Mouse (Mus musculus): ENCODE data around the gene Wdfy3. TPM values are rescaled to one million over a fixed set of nuclear protein-coding genes. Genes with fewer than 3 reads are reported as not detected.

Gene Wdfy3
- polyA plus RNA-seq, 1 experiment from 2014 or later = 4.4 TPM

- TF ChIP-seq CTCF (IDR thresholded peaks at IDR 0.05; ENCODE audit: low read depth) (no peak), EP300 (IDR thresholded peaks at IDR 0.05; ENCODE audit: low read depth) (no peak)
- Histone ChIP-seq H3K36me3 (replicated peaks; ENCODE audit: insufficient read depth, low read length) (no peaks in the 10 kb centered on the region), H3K4me1 (ENCODE audit: insufficient read depth) (no peaks in the 10 kb centered on the region), H3K4me3 (ENCODE audit: low read depth, low read length) (no peak overlapping the region), H3K27ac (ENCODE audit: low read depth) (no peak overlapping the region), H3K9me3 (ENCODE audit: low read length) (no peaks in the 10 kb centered on the region), H3K9ac (replicated peaks) (no peak overlapping the region), H3K4me2 (ENCODE audit: low read depth, low read length) (no peak overlapping the region), H3K27me3 (ENCODE audit: insufficient read depth, low read length) (no peaks in the 10 kb centered on the region)
- DNase-seq (no peak), ATAC-seq (no peak)
- 37% methylated on average over 4 of the region's 4 CpGs for WGBS (ENCODE audit: insufficient replicate concordance)
Observed at GRCm38 (mm10) chr5:101792665-101793064, 277.1 kb downstream of the Wdfy3 start.

- Histone ChIP-seq H3K4me2 (ENCODE audit: low read depth, low read length) (no peak overlapping the region), H3K27me3 (ENCODE audit: insufficient read depth, low read length) (no peaks in the 10 kb centered on the region), H3K4me3 (ENCODE audit: low read depth, low read length) (no peak overlapping the region), H3K9me3 (ENCODE audit: low read length) (no peaks in the 10 kb centered on the region), H3K9ac (replicated peaks) (no peak overlapping the region), H3K4me1 (ENCODE audit: insufficient read depth) (peaks cover 2% of the 10 kb centered on the region; the same call in 1 of the 2 replicates), H3K36me3 (replicated peaks; ENCODE audit: insufficient read depth, low read length) (no peaks in the 10 kb centered on the region), H3K27ac (ENCODE audit: low read depth) (no peak overlapping the region)
- DNase-seq (no peak), ATAC-seq (no peak)
- TF ChIP-seq CTCF (IDR thresholded peaks at IDR 0.05; ENCODE audit: low read depth) (no peak), EP300 (IDR thresholded peaks at IDR 0.05; ENCODE audit: low read depth) (no peak)
- WGBS (ENCODE audit: insufficient replicate concordance) = 56% methylated on average over 4 of the region's 5 CpGs
Observed at GRCm38 (mm10) chr5:101790560-101790959, 279.2 kb downstream of the Wdfy3 start.

GRCm38 (mm10) chr5:101789770-101790169 lies 280.0 kb downstream of the Wdfy3 start:
- TF ChIP-seq EP300 (IDR thresholded peaks at IDR 0.05; ENCODE audit: low read depth) (no peak), CTCF (IDR thresholded peaks at IDR 0.05; ENCODE audit: low read depth) (no peak)
- H3K4me3 ChIP-seq (ENCODE audit: low read depth, low read length) = no peak overlapping the region
- DNase-seq (no peak), ATAC-seq (no peak)
- H3K27me3 ChIP-seq (ENCODE audit: insufficient read depth, low read length) = no peaks in the 10 kb centered on the region
- H3K4me1 ChIP-seq (ENCODE audit: insufficient read depth) = peaks cover 2% of the 10 kb centered on the region; the same call in 1 of the 2 replicates
- no peak overlapping the region for H3K9ac ChIP-seq (replicated peaks)
- no peaks in the 10 kb centered on the region for H3K9me3 ChIP-seq (ENCODE audit: low read length)
- H3K4me2 ChIP-seq (ENCODE audit: low read depth, low read length) = no peak overlapping the region
- H3K36me3 ChIP-seq (replicated peaks; ENCODE audit: insufficient read depth, low read length) = no peaks in the 10 kb centered on the region
- no peak overlapping the region for H3K27ac ChIP-seq (ENCODE audit: low read depth)

- Histone ChIP-seq H3K9me3 (ENCODE audit: low read length) (no peaks in the 10 kb centered on the region), H3K36me3 (replicated peaks; ENCODE audit: insufficient read depth, low read length) (no peaks in the 10 kb centered on the region), H3K4me2 (ENCODE audit: low read depth, low read length) (no peak overlapping the region), H3K4me1 (ENCODE audit: insufficient read depth) (peaks cover 2% of the 10 kb centered on the region; the same call in 1 of the 2 replicates), H3K4me3 (ENCODE audit: low read depth, low read length) (no peak overlapping the region), H3K27me3 (ENCODE audit: insufficient read depth, low read length) (no peaks in the 10 kb centered on the region), H3K27ac (ENCODE audit: low read depth) (no peak overlapping the region), H3K9ac (replicated peaks) (no peak overlapping the region)
- TF ChIP-seq CTCF (IDR thresholded peaks at IDR 0.05; ENCODE audit: low read depth) (no peak), EP300 (IDR thresholded peaks at IDR 0.05; ENCODE audit: low read depth) (no peak)
- whole genome bisulfite sequencing (ENCODE audit: insufficient replicate concordance) = 20% methylated on average over 4 of the region's 4 CpGs
- DNase-seq (no peak), ATAC-seq (peak; percentile 25; the same call in 1 of the 2 replicates)
Observed at GRCm38 (mm10) chr5:101785921-101786614, 283.7 kb downstream of the Wdfy3 start.

- no peak for ATAC-seq
Observed at GRCm38 (mm10) chr5:101784787-101785186, 284.9 kb downstream of the Wdfy3 start.

GRCm38 (mm10) chr5:101784328-101784727 lies 285.4 kb downstream of the Wdfy3 start:
- Histone ChIP-seq H3K27me3 (ENCODE audit: insufficient read depth, low read length) (no peaks in the 10 kb centered on the region), H3K27ac (ENCODE audit: low read depth) (no peak overlapping the region), H3K9ac (replicated peaks) (no peak overlapping the region), H3K4me1 (ENCODE audit: insufficient read depth) (peaks cover 2% of the 10 kb centered on the region; the same call in 1 of the 2 replicates), H3K4me3 (ENCODE audit: low read depth, low read length) (no peak overlapping the region), H3K4me2 (ENCODE audit: low read depth, low read length) (no peak overlapping the region), H3K9me3 (ENCODE audit: low read length) (no peaks in the 10 kb centered on the region), H3K36me3 (replicated peaks; ENCODE audit: insufficient read depth, low read length) (no peaks in the 10 kb centered on the region)
- 64% methylated on average over 3 of the region's 3 CpGs for WGBS (ENCODE audit: insufficient replicate concordance)
- DNase-seq (no peak), ATAC-seq (no peak)
- TF ChIP-seq CTCF (IDR thresholded peaks at IDR 0.05; ENCODE audit: low read depth) = no peak
- no peak for TF ChIP-seq EP300 (IDR thresholded peaks at IDR 0.05; ENCODE audit: low read depth)

More at GRCm38 (mm10) chr5:101784787-101785186, 284.9 kb downstream of the Wdfy3 start:
- DNase-seq = no peak
- no peak overlapping the region for H3K4me3 ChIP-seq (ENCODE audit: low read depth, low read length)
- H3K27ac ChIP-seq (ENCODE audit: low read depth) = no peak overlapping the region
- H3K9ac ChIP-seq (replicated peaks) = no peak overlapping the region
- H3K9me3 ChIP-seq (ENCODE audit: low read length) = no peaks in the 10 kb centered on the region
- no peak overlapping the region for H3K4me2 ChIP-seq (ENCODE audit: low read depth, low read length)
- H3K36me3 ChIP-seq (replicated peaks; ENCODE audit: insufficient read depth, low read length) = no peaks in the 10 kb centered on the region
- H3K4me1 ChIP-seq (ENCODE audit: insufficient read depth) = peaks cover 2% of the 10 kb centered on the region; the same call in 1 of the 2 replicates
- TF ChIP-seq CTCF (IDR thresholded peaks at IDR 0.05; ENCODE audit: low read depth) (no peak), EP300 (IDR thresholded peaks at IDR 0.05; ENCODE audit: low read depth) (no peak)
- 84% methylated on average over 2 of the region's 2 CpGs for WGBS (ENCODE audit: insufficient replicate concordance)
- H3K27me3 ChIP-seq (ENCODE audit: insufficient read depth, low read length) = no peaks in the 10 kb centered on the region
